Mouse (Mus musculus) v-Abl transformed pro-B cells (cell line): ENCODE data around the gene Olfr766-ps1.
"Not testable (repeated sequence)": the region's sequence is repeated elsewhere in the genome, so short reads cannot be mapped to it uniquely, and the experiment has no call there.

Source experiments
- in situ Hi-C, 2 experiments: fragments of 400-800 bp; cut with MboI; formaldehyde crosslinking; loops; one replicate each; pipeline ENCODE4 v1.15.1; 2025; ENCODE audit not compliant: unreplicated experiment in 2 of 2

Gene Olfr766-ps1

DNA sequence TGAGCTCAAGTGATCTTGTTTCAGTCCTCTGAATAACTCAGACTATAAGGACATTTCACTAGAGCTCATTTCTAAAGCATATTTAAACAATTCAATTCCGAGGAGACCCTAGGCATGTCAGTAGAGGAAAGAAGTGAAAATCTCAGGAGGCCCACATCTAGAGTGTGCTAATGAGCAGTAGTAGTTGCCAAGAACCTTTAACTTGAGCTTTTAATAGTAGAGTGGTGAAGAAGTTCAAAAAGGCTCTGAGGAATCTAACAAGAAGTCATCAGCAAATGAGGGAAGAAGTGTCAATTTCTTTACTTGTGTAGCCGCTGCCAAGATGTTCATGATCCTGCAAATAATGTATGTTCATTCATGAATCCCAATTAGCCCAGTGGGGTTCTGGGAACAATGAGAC lies at the start of gene Olfr766-ps1:
Gene Olfr766-ps1 (minus strand): TSS at position 101 of the 400 bp plus-strand sequence.
- in situ Hi-C loops = no loop called here

DNA sequence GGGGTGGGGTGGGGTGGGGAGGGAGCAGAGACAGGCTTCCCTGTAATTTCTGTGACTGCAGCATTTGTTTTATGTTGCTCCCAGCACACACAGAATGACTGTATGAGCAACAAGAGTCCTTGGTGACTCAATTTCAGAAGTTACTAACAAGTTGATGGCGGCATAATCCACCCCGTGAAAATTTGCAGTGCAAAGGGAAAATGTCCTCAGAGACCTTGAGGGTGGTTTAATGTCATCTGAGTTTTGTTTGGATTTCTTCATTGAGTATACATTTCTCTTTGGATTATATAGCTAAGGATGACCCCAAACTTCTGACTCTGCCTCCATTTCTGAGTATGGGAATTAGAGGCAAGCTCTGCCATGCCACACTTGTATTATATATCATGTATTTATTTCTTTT lies 49.0 kb upstream of the Olfr766-ps1 start, which contains the start of gene Olfr769:
Gene Olfr769 (minus strand): TSS at position 101 of the 400 bp plus-strand sequence.
- in situ Hi-C loops = no loop called here

DNA sequence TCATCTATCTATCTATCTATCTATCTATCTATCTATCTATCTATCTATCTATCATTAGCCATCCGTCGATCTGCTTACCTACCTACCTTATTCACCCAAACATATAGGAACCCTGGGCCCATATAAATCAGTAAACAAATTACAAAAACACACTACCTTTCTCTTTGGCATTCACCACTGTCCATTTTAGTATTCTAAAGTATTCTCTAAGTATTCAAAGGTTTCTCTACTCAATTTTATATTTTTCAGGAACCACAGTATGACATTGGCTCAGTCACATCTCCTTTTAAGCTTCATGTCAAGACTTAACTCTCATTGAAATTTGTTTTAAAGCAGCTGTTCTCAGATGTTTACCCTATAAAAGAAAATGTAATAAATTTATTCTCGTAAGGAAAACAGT lies 46.4 kb upstream of the Olfr766-ps1 start:
- in situ Hi-C loops = no loop called here

DNA sequence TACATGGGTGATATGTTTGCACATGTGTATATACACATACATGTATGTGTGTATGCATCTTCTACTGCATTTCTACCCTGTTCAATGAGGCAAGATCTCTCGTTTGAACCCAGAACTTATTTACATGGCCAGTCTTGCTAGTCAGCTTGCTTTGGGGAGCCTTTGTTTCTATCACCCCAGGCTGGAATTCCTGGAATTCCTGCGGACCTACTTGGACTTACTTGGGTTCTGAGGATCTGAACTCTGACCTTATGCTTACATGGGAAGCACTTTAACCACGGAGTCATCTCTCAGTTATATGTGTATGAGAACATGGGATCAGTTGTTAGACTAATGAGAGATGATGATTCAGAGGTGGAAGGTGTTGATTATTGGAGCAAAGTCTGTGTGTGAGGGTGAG lies 32.5 kb upstream of the Olfr766-ps1 start:
- in situ Hi-C loops = no loop called here

DNA sequence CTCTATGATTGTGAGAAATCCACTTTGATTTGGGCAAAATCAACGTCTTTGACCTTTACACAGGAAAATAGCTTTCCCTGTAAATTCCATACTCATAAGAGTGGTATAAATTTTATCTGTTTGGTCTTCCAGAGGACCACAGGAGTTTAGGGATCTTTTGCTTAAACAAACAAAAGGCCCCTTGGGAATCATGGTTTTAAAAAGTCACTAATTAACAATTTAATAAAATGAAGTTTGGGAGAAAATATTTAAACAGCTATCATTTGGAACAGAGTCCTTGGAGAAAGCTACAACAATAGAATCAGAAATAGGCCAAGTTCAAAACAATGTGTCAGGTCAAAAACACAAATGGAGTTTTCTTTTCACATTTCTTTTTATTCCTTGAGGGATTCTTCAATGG lies 30.5 kb upstream of the Olfr766-ps1 start, which contains the start of gene Olfr768:
Gene Olfr768 (minus strand): TSS at position 101 of the 400 bp plus-strand sequence.
- in situ Hi-C loops = no loop called here

DNA sequence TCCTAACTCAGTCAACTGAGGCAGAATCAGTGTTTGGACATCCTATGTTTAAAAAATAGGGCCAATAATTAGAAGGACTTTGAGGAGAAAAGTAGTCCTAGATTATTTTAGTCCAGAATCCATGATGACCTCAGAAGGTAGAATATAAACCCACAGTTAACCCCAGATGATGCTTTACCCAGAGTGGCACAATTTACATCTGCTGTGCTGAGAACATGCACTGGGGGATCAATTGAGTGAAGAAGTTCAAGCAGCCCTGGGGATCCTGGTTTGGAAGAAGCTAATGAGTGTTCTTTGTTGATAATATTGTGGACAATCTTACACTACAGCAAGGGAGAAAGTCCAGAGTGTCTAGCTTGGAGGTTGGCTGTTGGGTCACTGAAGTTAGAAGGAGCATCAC lies 14.0 kb upstream of the Olfr766-ps1 start, which contains the start of gene Olfr767:
Gene Olfr767 (minus strand): TSS at position 101 of the 400 bp plus-strand sequence.
- in situ Hi-C loops = not testable (repeated sequence)

DNA sequence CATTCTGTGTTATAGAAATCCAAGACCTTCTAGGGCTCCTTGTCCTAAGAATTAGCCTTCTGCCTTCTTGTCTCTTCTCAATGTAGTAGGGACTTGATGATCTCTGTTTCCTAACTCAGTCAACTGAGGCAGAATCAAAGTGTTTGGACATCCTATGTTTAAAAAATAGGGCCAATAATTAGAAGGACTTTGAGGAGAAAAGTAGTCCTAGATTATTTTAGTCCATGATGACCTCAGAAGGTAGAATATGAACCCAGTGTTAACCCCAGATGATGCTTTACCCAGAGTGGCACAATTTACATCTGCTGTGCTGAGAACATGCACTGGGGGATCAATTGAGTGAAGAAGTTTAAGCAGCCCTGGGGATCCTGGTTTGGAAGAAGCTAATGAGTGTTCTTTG lies 18.9 kb downstream of the Olfr766-ps1 start, which contains the start of gene Olfr765:
Gene Olfr765 (minus strand): TSS at position 101 of the 400 bp plus-strand sequence.
- in situ Hi-C loops = not testable (repeated sequence)

DNA sequence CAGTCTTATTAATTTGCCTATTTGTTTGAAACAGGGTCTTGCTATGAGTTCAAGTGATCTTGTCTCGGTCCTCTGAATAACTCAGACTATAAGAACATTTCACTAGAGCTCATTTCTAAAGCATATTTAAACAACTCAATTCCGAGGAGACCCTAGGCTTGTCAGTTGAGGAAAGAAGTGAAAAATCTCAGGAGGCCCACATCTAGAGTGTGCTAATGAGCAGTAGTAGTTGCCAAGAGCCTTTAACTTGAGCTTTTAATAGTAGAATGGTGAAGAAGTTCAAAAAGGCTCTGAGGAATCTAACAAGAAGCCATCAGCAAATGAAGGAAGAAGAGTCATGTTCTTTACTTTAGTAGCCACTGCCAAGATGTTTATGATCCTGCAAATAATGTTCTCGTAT lies 29.0 kb downstream of the Olfr766-ps1 start, which contains the start of gene Olfr764-ps1:
Gene Olfr764-ps1 (minus strand): TSS at position 101 of the 400 bp plus-strand sequence.
- in situ Hi-C loops = no loop called here

DNA sequence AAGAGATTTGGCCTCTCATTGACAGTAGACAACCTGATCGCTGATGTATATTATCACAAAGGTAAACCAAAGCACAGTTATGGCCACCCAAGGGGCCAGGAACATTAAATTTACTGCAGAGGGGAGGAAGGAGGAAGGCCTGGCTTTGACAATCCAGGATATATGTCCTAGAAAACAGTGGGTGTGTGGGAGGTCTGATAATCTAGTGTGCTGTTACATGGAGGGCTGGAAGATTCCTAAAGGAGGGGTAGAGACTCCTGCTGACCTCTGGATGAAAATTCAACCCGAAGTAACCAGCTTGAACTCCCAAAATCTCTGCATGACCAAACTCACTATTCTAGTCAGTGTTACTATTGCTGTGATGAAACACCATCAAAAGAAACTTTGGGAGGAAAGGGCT lies 40.4 kb downstream of the Olfr766-ps1 start:
- in situ Hi-C loops = loop anchor here (5.0 to 10.0 kb wide), 4 partner anchors 356 to 1266 kb away; partner anchors contain the start of gene Olfr784 (in 1 of the 2)

DNA sequence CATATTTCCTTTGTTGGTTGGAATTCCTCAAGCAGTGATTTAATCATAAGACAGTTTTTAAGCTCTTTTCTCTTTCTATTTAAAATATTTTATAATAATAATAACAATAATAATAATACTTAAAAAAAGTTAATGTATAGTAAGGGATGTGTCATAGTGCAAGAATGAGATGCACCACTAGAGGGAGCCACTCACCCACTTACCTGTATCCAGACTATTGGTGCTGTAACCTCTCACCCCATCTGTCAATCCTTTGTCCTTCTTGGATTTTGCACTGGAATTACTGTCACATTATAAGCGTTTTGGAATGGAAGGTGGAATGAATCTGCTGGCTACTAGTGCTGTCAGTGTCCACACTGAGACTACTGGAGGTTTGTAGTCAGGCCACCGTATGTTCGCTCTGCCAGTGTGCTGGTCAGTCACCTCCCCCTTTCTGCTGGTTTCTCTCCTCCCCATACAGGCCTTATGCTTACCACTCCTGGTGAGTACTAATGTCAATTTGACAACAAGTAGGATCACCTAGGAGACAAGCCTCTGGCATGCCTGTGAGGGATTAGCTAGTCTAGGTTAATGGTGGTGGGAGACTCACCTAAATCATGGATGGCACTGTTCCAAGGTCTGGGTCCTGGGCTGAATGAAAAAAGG lies 42.6 kb downstream of the Olfr766-ps1 start:
- in situ Hi-C loops = loop anchor here (5.0 to 10.0 kb wide), 4 partner anchors 359 to 1269 kb away; partner anchors contain the start of gene Olfr784 (in 1 of the 2)

DNA sequence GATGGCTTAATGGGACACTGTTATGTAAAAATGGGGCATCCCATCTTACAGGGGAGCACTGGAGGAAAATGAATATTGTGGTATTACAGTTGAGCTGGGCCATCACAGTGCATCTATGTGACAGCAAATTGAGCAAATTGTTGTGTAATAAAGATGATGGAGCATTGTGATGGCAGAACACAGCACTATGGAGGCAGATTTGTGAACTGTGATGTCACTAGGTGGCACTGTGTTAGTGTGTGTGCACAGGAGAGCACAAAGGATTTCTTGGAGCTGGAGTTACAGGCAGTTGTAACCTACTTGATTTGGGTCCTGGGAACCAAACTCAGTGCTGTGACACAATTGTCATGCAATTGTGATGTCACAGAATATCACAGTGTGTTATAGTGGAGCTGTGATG lies 45.5 kb downstream of the Olfr766-ps1 start:
- in situ Hi-C loops = loop anchor here (10.0 kb wide), 2 partner anchors 361 to 1271 kb away; partner anchors contain the start of gene Olfr784 (in 1 of the 2)

DNA sequence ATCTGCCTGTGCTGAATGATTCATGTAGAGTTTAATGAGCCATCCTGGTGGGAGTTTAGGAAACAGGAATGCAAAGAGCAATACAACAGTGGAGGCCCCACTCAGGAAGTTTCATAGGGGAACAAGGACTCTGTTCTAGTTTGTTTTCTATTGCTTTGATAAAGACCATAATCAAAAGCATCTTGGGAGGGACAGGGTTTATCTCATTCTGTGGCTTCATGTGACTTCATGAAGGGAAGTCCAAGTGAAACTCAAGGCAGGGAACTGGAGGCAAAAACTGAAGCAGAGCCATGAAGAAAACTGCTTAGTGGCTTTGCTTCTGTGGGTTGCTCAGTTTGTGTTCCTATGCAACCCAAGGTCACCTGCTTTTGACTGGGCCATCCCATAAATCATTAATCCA lies 54.3 kb downstream of the Olfr766-ps1 start:
- in situ Hi-C loops = no loop called here
